Mouse (Mus musculus) liver, embryonic 14.5 days (tissue): ENCODE data around the gene Kansl1.

Experiments
- CTCF ChIP-seq: IDR thresholded peaks from 2 replicates; pipeline ENCODE4 v1.5.1; 2016; ENCODE audit warnings: antibody characterized with exemption, low read depth, control low read depth
- EP300 ChIP-seq: IDR thresholded peaks from 2 replicates; pipeline ENCODE4 v1.6.1; 2016; ENCODE audit warnings: antibody characterized with exemption, low read depth

GRCm38 (mm10) chr11:104376291-104376690, 92.4 kb downstream of the Kansl1 start:
- no peak for TF ChIP-seq EP300
- no peak for TF ChIP-seq CTCF
